18 mouse cellular contexts compared by ENCODE assay signal in genomic region chr17:24890151-24891092, GRCm38 (mm10). TPM values are rescaled to one million over a fixed set of nuclear protein-coding genes. Genes with fewer than 3 reads are reported as not detected.
A peak's percentile ranks its signal among the peaks of the same experiment; 100 is the strongest.
DNase-seq lines count a peak whose midpoint lies in the region; ATAC-seq and TF ChIP-seq lines count a peak whose summit lies in the region.
"Had no signal": no experiment of that assay in that cellular context is flagged by ENCODE, and none has a peak within 500 bp of the region (broad histone marks: within the 10 kb centered on the region; RNA-seq: fewer than 3 reads in every experiment).

No protein-coding gene starts in this region.

- H3K27me3 ChIP-seq in heart, adult 2 months (ENCODE audit: control insufficient read depth, insufficient read depth, low read length): no peaks in the 10 kb centered on the region
- no peaks in the 10 kb centered on the region for H3K27me3 ChIP-seq in heart, embryonic 10.5 days (ENCODE audit: insufficient read depth, poor library complexity, severe bottlenecking)
- H3K27me3 ChIP-seq in liver, embryonic 13.5 days: no peaks in the 10 kb centered on the region
- H3K27me3 ChIP-seq in MEL (ENCODE audit: control insufficient read depth in 1 of 2, insufficient read depth in 2 of 2, low read length in 2 of 2): no peaks in the 10 kb centered on the region
- H3K27me3 ChIP-seq: hindbrain, embryonic 13.5 days; liver, embryonic 15.5 days; midbrain, embryonic 13.5 days had no signal

- no peak overlapping the region for H3K9ac ChIP-seq in heart, adult 2 months (ENCODE audit: low read depth, low read length)
- H3K9ac ChIP-seq in liver, embryonic 13.5 days: 0 out of 2 replicates have a peak overlapping the region, but pooled peaks have one; percentile 31
- no peak overlapping the region for H3K9ac ChIP-seq in MEL (ENCODE audit: control insufficient read depth, low read depth, low read length, poor library complexity, severe bottlenecking)
- H3K9ac ChIP-seq: hindbrain, embryonic 13.5 days; liver, embryonic 15.5 days; midbrain, embryonic 13.5 days had no signal

- no peak for ATAC-seq in liver, embryonic 13.5 days (ENCODE audit: low read depth)
- ATAC-seq: CD4-positive, CD25-positive, alpha-beta regulatory T cell, adult 4 months; intestine, postnatal 0 days; midbrain, embryonic 13.5 days had no signal

- no peak overlapping the region for H3K4me2 ChIP-seq in liver, embryonic 13.5 days
- H3K4me2 ChIP-seq: hindbrain, embryonic 13.5 days; liver, embryonic 15.5 days; midbrain, embryonic 13.5 days had no signal

- peak; percentile 44 for TF ChIP-seq POLR2A in heart, adult 2 months (IDR thresholded peaks at IDR 0.05; ENCODE audit: insufficient read depth, low read depth, low read length)
- TF ChIP-seq POLR2A in MEL (IDR thresholded peaks at IDR 0.05; ENCODE audit: control insufficient read depth in 1 of 2, insufficient read depth in 1 of 2, low read depth in 1 of 2, low read length in 2 of 2, poor library complexity in 1 of 2): no peak; a peak in 1 of 4 replicates

- no peak for TF ChIP-seq CTCF in heart, adult 2 months (IDR thresholded peaks at IDR 0.05)
- no peak for TF ChIP-seq CTCF in MEL (IDR thresholded peaks at IDR 0.05 in 2 of 3, conservative IDR thresholded peaks at IDR 0.05 in 1 of 3; ENCODE audit: control insufficient read depth in 1 of 3, insufficient read depth in 1 of 3, low read depth in 2 of 3, low read length in 3 of 3, poor library complexity in 1 of 3, severe bottlenecking in 1 of 3)

- intact Hi-C loops in heart, adult 2 months (cut with DNase I): no loop called here

- no peak for TF ChIP-seq RAD21 in MEL (IDR thresholded peaks at IDR 0.05; ENCODE audit: low read depth, low read length)

- no peak overlapping the region for H3K27ac ChIP-seq in heart, adult 2 months
- no peak overlapping the region for H3K27ac ChIP-seq in heart, embryonic 10.5 days
- H3K27ac ChIP-seq in liver, embryonic 13.5 days: peak overlapping the region; percentile 40
- no peak overlapping the region for H3K27ac ChIP-seq in MEL (ENCODE audit: control insufficient read depth, low read depth, low read length)
- H3K27ac ChIP-seq: hindbrain, embryonic 13.5 days; midbrain, embryonic 13.5 days had no signal

- 85% methylated on average over 19 of the region's 19 CpGs for WGBS in heart, adult 2 months
- 87% methylated on average over 19 of the region's 19 CpGs for WGBS in heart, embryonic 10.5 days
- WGBS in liver, embryonic 13.5 days (ENCODE audit: insufficient replicate concordance): 85% methylated on average over 19 of the region's 19 CpGs

- H3K36me3 ChIP-seq in heart, adult 2 months (ENCODE audit: control insufficient read depth, insufficient read depth, low read length): no peaks in the 10 kb centered on the region
- peaks cover 50% of the 10 kb centered on the region for H3K36me3 ChIP-seq in heart, embryonic 10.5 days
- H3K36me3 ChIP-seq in liver, embryonic 13.5 days: peaks cover 57% of the 10 kb centered on the region
- H3K36me3 ChIP-seq in MEL (ENCODE audit: control insufficient read depth in 1 of 2, insufficient read depth in 2 of 2, low read length in 2 of 2): peaks cover 0 to 5% of the 10 kb centered on the region in 2 experiments; a peak in 2 of 4 replicates

- TF ChIP-seq EP300 in heart, adult 2 months (IDR thresholded peaks at IDR 0.05; ENCODE audit: insufficient read depth, low read depth, low read length): 0 out of 2 replicates have a peak, but pooled peaks have one; percentile 6
- no peak for TF ChIP-seq EP300 in MEL (IDR thresholded peaks at IDR 0.05; ENCODE audit: low read depth in 1 of 2, low read length in 2 of 2)

- H3K79me2 ChIP-seq in heart, adult 2 months (replicated peaks; ENCODE audit: control insufficient read depth, insufficient read depth, low read length): no peaks in the 10 kb centered on the region
- H3K79me2 ChIP-seq in MEL (ENCODE audit: control insufficient read depth, insufficient read depth, low read length, poor library complexity): peaks cover 38% of the 10 kb centered on the region

- H3K9me3 ChIP-seq in heart, embryonic 10.5 days: no peaks in the 10 kb centered on the region
- H3K9me3 ChIP-seq in liver, embryonic 13.5 days (replicated peaks): no peaks in the 10 kb centered on the region
- H3K9me3 ChIP-seq in MEL (replicated peaks; ENCODE audit: insufficient read depth, low read length): no peaks in the 10 kb centered on the region
- H3K9me3 ChIP-seq: hindbrain, embryonic 13.5 days; liver, embryonic 15.5 days; midbrain, embryonic 13.5 days had no signal

- no peak overlapping the region for H3K4me3 ChIP-seq in heart, adult 2 months
- no peak overlapping the region for H3K4me3 ChIP-seq in heart, embryonic 10.5 days
- H3K4me3 ChIP-seq in liver, embryonic 13.5 days (replicated peaks): no peak overlapping the region
- H3K4me3 ChIP-seq in MEL (ENCODE audit: control insufficient read depth in 1 of 2, insufficient read depth in 1 of 2, low read depth in 2 of 2, low read length in 2 of 2): no peak overlapping the region
- H3K4me3 ChIP-seq: hindbrain, embryonic 13.5 days; liver, embryonic 15.5 days had no signal

- peaks cover 9% of the 10 kb centered on the region for H3K4me1 ChIP-seq in heart, adult 2 months (ENCODE audit: control insufficient read depth, insufficient read depth, low read length)
- peaks cover 38% of the 10 kb centered on the region for H3K4me1 ChIP-seq in heart, embryonic 10.5 days
- H3K4me1 ChIP-seq in liver, embryonic 13.5 days (replicated peaks): peaks cover 57% of the 10 kb centered on the region
- H3K4me1 ChIP-seq in MEL (ENCODE audit: control insufficient read depth in 1 of 2, insufficient read depth in 2 of 2, low read length in 2 of 2): peaks cover 0 to 12% of the 10 kb centered on the region in 2 experiments; a peak in 2 of 4 replicates

- peak; percentile 29 for DNase-seq in adrenal gland, adult 2 months
- no peak for DNase-seq in adrenal gland, postnatal 25 days
- no peak for DNase-seq in heart, adult 2 months
- DNase-seq in heart, embryonic 10.5 days (ENCODE audit: low spot score): no peak
- no peak for DNase-seq in liver, embryonic 13.5 days
- DNase-seq in liver: no peak
- DNase-seq in MEL (ENCODE audit: low read depth, low spot score): no peak
- no peak for DNase-seq in thymus, postnatal 14 days
- DNase-seq: adrenal gland, postnatal 10 days; gastrocnemius, postnatal 10 days; kidney, postnatal 14 days; lung, postnatal 36 days; retina, postnatal 1 day had no signal

RNA-seq across cellular contexts. Expression of gene Spsb3, which starts 4.0 kb away (rescaled TPM):
- 10 to 100 TPM; 30.8 to 33.1 TPM for total RNA-seq in adrenal gland, adult 2 months (2021)
- polyA plus RNA-seq in adrenal gland, adult 2 months (2012; rRNA removed): 144 and 179 TPM in 2 replicates
- total RNA-seq in adrenal gland, postnatal 25 days (2021): 29.2 and 30.9 TPM in 2 replicates
- total RNA-seq in heart, adult 2 months (2021): 10 to 100 TPM; 30.4 to 33.8 TPM
- polyA plus RNA-seq in heart, adult 2 months (2012; rRNA removed): 47.0 and 66.2 TPM in 2 replicates
- polyA plus RNA-seq in heart, embryonic 10.5 days (2016; fragmentation: Nextera tagmentation; extraction: Ambion mirVana): 31.1 and 36.1 TPM in 2 replicates
- 37.9 and 38.4 TPM in 2 replicates for polyA plus RNA-seq in liver, embryonic 13.5 days (2015; fragmentation: Nextera tagmentation; extraction: Ambion mirVana)
- total RNA-seq in MEL (2012; rRNA removed): 27.2 and 34.5 TPM in 2 replicates
- 10 to 100 TPM in 1 of 2 experiments, not detected in 1; 30.2 TPM for polyA plus RNA-seq in MEL (2012; ENCODE audit: insufficient read depth in 1 of 2, insufficient read length in 2 of 2, low read depth in 1 of 2, low replicate concordance in 2 of 2, missing spikeins in 1 of 2)

RNA-seq across cellular contexts. Expression of gene Nubp2, which starts 4.3 kb away (rescaled TPM):
- 10 to 100 TPM; 53.1 to 56.6 TPM for total RNA-seq in adrenal gland, adult 2 months (2021)
- polyA plus RNA-seq in adrenal gland, adult 2 months (2012; rRNA removed): 38.5 and 55.9 TPM in 2 replicates
- total RNA-seq in adrenal gland, postnatal 25 days (2021): 55.1 and 55.9 TPM in 2 replicates
- 10 to 100 TPM; 18.2 to 22.7 TPM for total RNA-seq in heart, adult 2 months (2021)
- 17.8 and 17.9 TPM in 2 replicates for polyA plus RNA-seq in heart, adult 2 months (2012; rRNA removed)
- 59.1 and 71.0 TPM in 2 replicates for polyA plus RNA-seq in heart, embryonic 10.5 days (2016; fragmentation: Nextera tagmentation; extraction: Ambion mirVana)
- polyA plus RNA-seq in liver, embryonic 13.5 days (2015; fragmentation: Nextera tagmentation; extraction: Ambion mirVana): 89.3 and 93.2 TPM in 2 replicates
- total RNA-seq in MEL (2012; rRNA removed): 109 and 141 TPM in 2 replicates
- 100 to 1,000 TPM in 1 of 2 experiments, not detected in 1; 191 TPM for polyA plus RNA-seq in MEL (2012; ENCODE audit: insufficient read depth in 1 of 2, insufficient read length in 2 of 2, low read depth in 1 of 2, low replicate concordance in 2 of 2, missing spikeins in 1 of 2)

RNA-seq across cellular contexts. Expression of gene Eme2, which starts 4.5 kb away (rescaled TPM):
- total RNA-seq in adrenal gland, adult 2 months (2021): 10 to 100 TPM; 39.9 to 48.0 TPM
- 58.3 and 58.4 TPM in 2 replicates for polyA plus RNA-seq in adrenal gland, adult 2 months (2012; rRNA removed)
- total RNA-seq in adrenal gland, postnatal 25 days (2021): 54.0 and 69.2 TPM in 2 replicates
- 10 to 100 TPM; 16.9 to 18.3 TPM for total RNA-seq in heart, adult 2 months (2021)
- polyA plus RNA-seq in heart, adult 2 months (2012; rRNA removed): 19.3 and 20.3 TPM in 2 replicates
- polyA plus RNA-seq in heart, embryonic 10.5 days (2016; fragmentation: Nextera tagmentation; extraction: Ambion mirVana): 25.6 and 28.0 TPM in 2 replicates
- 13.8 and 14.6 TPM in 2 replicates for polyA plus RNA-seq in liver, embryonic 13.5 days (2015; fragmentation: Nextera tagmentation; extraction: Ambion mirVana)
- 19.5 and 26.8 TPM in 2 replicates for total RNA-seq in MEL (2012; rRNA removed)
- 10 to 100 TPM in 1 of 2 experiments, not detected in 1; 15.1 TPM for polyA plus RNA-seq in MEL (2012; ENCODE audit: insufficient read depth in 1 of 2, insufficient read length in 2 of 2, low read depth in 1 of 2, low replicate concordance in 2 of 2, missing spikeins in 1 of 2)

RNA-seq across cellular contexts. Expression of gene Mrps34, which starts 4.5 kb away (rescaled TPM):
- 100 to 1,000 TPM; 130 to 150 TPM for total RNA-seq in adrenal gland, adult 2 months (2021)
- 547 and 570 TPM in 2 replicates for polyA plus RNA-seq in adrenal gland, adult 2 months (2012; rRNA removed)
- 147 and 189 TPM in 2 replicates for total RNA-seq in adrenal gland, postnatal 25 days (2021)
- total RNA-seq in heart, adult 2 months (2021): 100 to 1,000 TPM in 1 of 2 experiments, 10 to 100 TPM in 1; 95.6 to 102 TPM
- polyA plus RNA-seq in heart, adult 2 months (2012; rRNA removed): 102 and 133 TPM in 2 replicates
- polyA plus RNA-seq in heart, embryonic 10.5 days (2016; fragmentation: Nextera tagmentation; extraction: Ambion mirVana): 109 and 117 TPM in 2 replicates
- polyA plus RNA-seq in liver, embryonic 13.5 days (2015; fragmentation: Nextera tagmentation; extraction: Ambion mirVana): 84.2 TPM in 2 replicates
- total RNA-seq in MEL (2012; rRNA removed): 60.1 and 74.8 TPM in 2 replicates
- polyA plus RNA-seq in MEL (2012; ENCODE audit: insufficient read depth in 1 of 2, insufficient read length in 2 of 2, low read depth in 1 of 2, low replicate concordance in 2 of 2, missing spikeins in 1 of 2): 10 to 100 TPM in 1 of 2 experiments, not detected in 1; 82.0 TPM

RNA-seq across cellular contexts. Expression of gene Nme3, which starts 5.9 kb away (rescaled TPM):
- total RNA-seq in adrenal gland, adult 2 months (2021): 10 to 100 TPM; 70.1 to 73.7 TPM
- polyA plus RNA-seq in adrenal gland, adult 2 months (2012; rRNA removed): 116 and 124 TPM in 2 replicates
- total RNA-seq in adrenal gland, postnatal 25 days (2021): 85.2 and 112 TPM in 2 replicates
- 10 to 100 TPM; 30.7 to 37.7 TPM for total RNA-seq in heart, adult 2 months (2021)
- 46.4 and 55.2 TPM in 2 replicates for polyA plus RNA-seq in heart, adult 2 months (2012; rRNA removed)
- 30.5 and 41.4 TPM in 2 replicates for polyA plus RNA-seq in heart, embryonic 10.5 days (2016; fragmentation: Nextera tagmentation; extraction: Ambion mirVana)
- 65.6 and 66.8 TPM in 2 replicates for polyA plus RNA-seq in liver, embryonic 13.5 days (2015; fragmentation: Nextera tagmentation; extraction: Ambion mirVana)
- total RNA-seq in MEL (2012; rRNA removed): 24.4 and 29.1 TPM in 2 replicates
- 10 to 100 TPM in 1 of 2 experiments, not detected in 1; 22.1 TPM for polyA plus RNA-seq in MEL (2012; ENCODE audit: insufficient read depth in 1 of 2, insufficient read length in 2 of 2, low read depth in 1 of 2, low replicate concordance in 2 of 2, missing spikeins in 1 of 2)
